Mouse (Mus musculus) testis, adult 2 months (tissue): ENCODE measurements around the gene Pdcd6. TPM values are rescaled to one million over a fixed set of nuclear protein-coding genes. Genes with fewer than 3 reads are reported as not detected.

Source experiments
- H3K27ac ChIP-seq: fragments of 200-500 bp; 2 replicates; pipeline ENCODE4 v1.5.1; 2012; ENCODE audit warnings: low read depth, low read length; ENCODE audit not compliant: control insufficient read depth, insufficient read depth
- H3K27me3 ChIP-seq: fragments of 200-500 bp; 2 replicates; pipeline ENCODE4 v1.6.1; 2012; ENCODE audit warnings: mild to moderate bottlenecking, low read length, moderate library complexity; ENCODE audit not compliant: control insufficient read depth, insufficient read depth
- H3K36me3 ChIP-seq: fragments of 200-500 bp; 2 replicates; pipeline ENCODE4 v1.6.1; 2012; ENCODE audit warnings: mild to moderate bottlenecking, low read length; ENCODE audit not compliant: control insufficient read depth, insufficient read depth
- H3K4me1 ChIP-seq: fragments of 200-500 bp; 2 replicates; pipeline ENCODE4 v1.6.1; 2012; ENCODE audit warnings: low read length; ENCODE audit not compliant: control insufficient read depth, insufficient read depth
- H3K4me3 ChIP-seq: fragments of 200-500 bp; 2 replicates; pipeline ENCODE4 v1.5.1; 2012; ENCODE audit warnings: low read depth, mild to moderate bottlenecking, low read length, moderate library complexity, mixed read lengths; ENCODE audit not compliant: control insufficient read depth
- CTCF ChIP-seq: fragments of 200-500 bp; IDR thresholded peaks from 2 replicates; pipeline ENCODE4 v1.5.1; 2012; ENCODE audit warnings: low read depth, mild to moderate bottlenecking, inconsistent platforms, low read length, moderate library complexity; ENCODE audit not compliant: control insufficient read depth, insufficient read depth, insufficient replicate concordance
- POLR2A ChIP-seq: fragments of 200-500 bp; IDR thresholded peaks from 2 replicates; pipeline ENCODE4 v1.6.1; 2012; ENCODE audit warnings: low read depth, mild to moderate bottlenecking, inconsistent platforms, low read length, moderate library complexity; ENCODE audit not compliant: control insufficient read depth
- polyA plus RNA-seq: library from polyadenylated mRNA; depleted of rRNA; stranded (reverse); fragments of >200 nt; gene quantifications from 2 replicates; pipeline ENCODE4 v1.2.3, GENCODE M21; 2012; rRNA removed

The Pdcd6 gene
- polyA plus RNA-seq, 1 experiment: 40.7 TPM

- Histone ChIP-seq H3K27me3 (no peaks in the 10 kb centered on the region), H3K36me3 (no peaks in the 10 kb centered on the region), H3K4me1 (peaks cover 10% of the 10 kb centered on the region), H3K4me3 (peak overlapping the region; percentile 43), H3K27ac (no peak overlapping the region)
- TF ChIP-seq CTCF (no peak), POLR2A (no peak)
Measured at GRCm38 (mm10) chr13:74260231-74260992, 57.0 kb downstream of the Pdcd6 start.

GRCm38 (mm10) chr13:74259460-74260230 is 57.7 kb downstream of the Pdcd6 start:
- Histone ChIP-seq H3K27me3 (no peaks in the 10 kb centered on the region), H3K4me1 (peaks cover 10% of the 10 kb centered on the region), H3K27ac (no peak overlapping the region), H3K4me3 (peak overlapping the region; percentile 43), H3K36me3 (no peaks in the 10 kb centered on the region)
- TF ChIP-seq CTCF (no peak), POLR2A (no peak)

Other genes starting within 250 kb of the Pdcd6 start
- gene Slc9a3, start 196.1 kb downstream of the Pdcd6 start, polyA plus RNA-seq: 1.0 and 1.9 TPM in 2 replicates
- 28.4 and 34.2 TPM in 2 replicates for gene Exoc3, start 108.8 kb downstream of the Pdcd6 start, polyA plus RNA-seq
- 0.07 and 0.46 TPM in 2 replicates for gene Ahrr, start 25.2 kb downstream of the Pdcd6 start, polyA plus RNA-seq
- 68.3 and 83.1 TPM in 2 replicates for gene Sdha, start 32.7 kb upstream of the Pdcd6 start, polyA plus RNA-seq
- 4.7 and 5.2 TPM in 2 replicates for gene Ccdc127, start 32.7 kb upstream of the Pdcd6 start, polyA plus RNA-seq
- gene Lrrc14b, start 46.4 kb upstream of the Pdcd6 start, polyA plus RNA-seq: 0.06 and 0.08 TPM in 2 replicates
- 2.2 and 2.3 TPM in 2 replicates for gene Zfp72, start 73.3 kb upstream of the Pdcd6 start, polyA plus RNA-seq
- 1.8 and 2.9 TPM in 2 replicates for gene Ftl1-ps1, start 82.1 kb upstream of the Pdcd6 start, polyA plus RNA-seq
- 0.35 and 0.52 TPM in 2 replicates for gene Zfp825, start 176.4 kb upstream of the Pdcd6 start, polyA plus RNA-seq